Mouse (Mus musculus) cerebellum, adult 2 months (tissue): Measurements from ENCODE around the gene Zfp524. TPM values are rescaled to one million over a fixed set of nuclear protein-coding genes. Genes with fewer than 3 reads are reported as not detected.

Experiments used
- DNase-seq, 2 experiments: peaks; one replicate each; pipeline ENCODE4 v3.0.0; 2021
- H3K27ac ChIP-seq: fragments of 200-500 bp; 2 replicates; pipeline ENCODE4 v1.5.1; 2012; ENCODE audit warnings: low read length, control low read depth, inconsistent platforms; ENCODE audit not compliant: insufficient read depth
- H3K27me3 ChIP-seq: fragments of 200-500 bp; 2 replicates; pipeline ENCODE4 v1.6.1; 2012; ENCODE audit warnings: inconsistent platforms, mild to moderate bottlenecking, low read length, moderate library complexity; ENCODE audit not compliant: control insufficient read depth, insufficient read depth
- H3K4me1 ChIP-seq: fragments of 200-500 bp; 2 replicates; pipeline ENCODE4 v1.6.1; 2011; ENCODE audit warnings: low read length; ENCODE audit not compliant: control insufficient read depth, insufficient read depth
- H3K4me3 ChIP-seq: fragments of 200-500 bp; replicated peaks from 2 replicates; pipeline ENCODE3; 2011; ENCODE audit warnings: mild to moderate bottlenecking, low read depth, low read length, control low read depth; ENCODE audit not compliant: insufficient read depth
- CTCF ChIP-seq: fragments of 200-500 bp; IDR thresholded peaks from 2 replicates; pipeline ENCODE4 v1.5.1; 2011; ENCODE audit warnings: low read depth, mild to moderate bottlenecking, control low read depth, low read length, moderate library complexity, borderline replicate concordance; ENCODE audit not compliant: insufficient read depth
- POLR2A ChIP-seq: fragments of 200-500 bp; IDR thresholded peaks from 2 replicates; pipeline ENCODE4 v1.6.1; 2011; ENCODE audit warnings: low read length, control low read depth, borderline replicate concordance; ENCODE audit not compliant: insufficient read depth
- WGBS: fragments of 180-500 bp; shearing (Covaris S2); methylation state at CpG from one replicate; pipeline ENCODE4 v1.1.7; 2018; 5-methylcytosine and 5-hydroxymethylcytosine counted together
- polyA plus RNA-seq: library from polyadenylated mRNA; depleted of rRNA; stranded (reverse); fragments of >200 nt; gene quantifications from 2 replicates; pipeline ENCODE4 v1.2.3, GENCODE M21; 2012; rRNA removed

Gene Zfp524
- polyA plus RNA-seq = 14.4 and 14.9 TPM in 2 replicates

- Histone ChIP-seq H3K4me3 (peak within 1 kb of the TSS; percentile 93), H3K27ac (peak within 1 kb of the TSS; percentile 95), H3K4me1 (no peaks in the 10 kb centered on the region), H3K27me3 (no peaks in the 10 kb centered on the region)
- under 1% methylated on average over 42 of the region's 42 CpGs for WGBS
- TF ChIP-seq POLR2A (no peak), CTCF (no peak)
- DNase-seq = peak; percentile 96 to 97
These were observed at the start of gene Zfp524, which contains the start of gene Fiz1 for GRCm38 (mm10) chr7:5014251-5015117. Gene Zfp524, plus strand, starts transcription at chr7:5014415. Gene Fiz1, minus strand, starts transcription at chr7:5014697.

- DNase-seq = no peak
- no peaks in the 10 kb centered on the region for H3K27me3 ChIP-seq
- no peak overlapping the region for H3K4me3 ChIP-seq
- H3K4me1 ChIP-seq = no peaks in the 10 kb centered on the region
- TF ChIP-seq POLR2A (no peak), CTCF (no peak)
- H3K27ac ChIP-seq = no peak overlapping the region
- WGBS = 74% methylated on average over 5 of the region's 5 CpGs
These were observed 49.2 kb upstream of the Zfp524 start for GRCm38 (mm10) chr7:4964988-4965387.

GRCm38 (mm10) chr7:4971068-4971467 lies 43.1 kb upstream of the Zfp524 start, which contains the start of gene Sbk3:
Gene Sbk3, minus strand, starts transcription at chr7:4971168.
- no peak within 1 kb of the TSS for H3K27ac ChIP-seq
- no peaks in the 10 kb centered on the region for H3K4me1 ChIP-seq
- no peaks in the 10 kb centered on the region for H3K27me3 ChIP-seq
- 34% methylated on average over 6 of the region's 6 CpGs for WGBS
- H3K4me3 ChIP-seq = no peak within 1 kb of the TSS
- no peak for DNase-seq
- TF ChIP-seq CTCF = no peak
- TF ChIP-seq POLR2A = no peak

- WGBS = 15% methylated on average over 7 of the region's 7 CpGs
- H3K27ac ChIP-seq = no peak overlapping the region
- TF ChIP-seq POLR2A (no peak), CTCF (no peak)
- DNase-seq = no peak
- H3K27me3 ChIP-seq = no peaks in the 10 kb centered on the region
- no peaks in the 10 kb centered on the region for H3K4me1 ChIP-seq
- H3K4me3 ChIP-seq = no peak overlapping the region
These were observed 42.5 kb upstream of the Zfp524 start for GRCm38 (mm10) chr7:4971710-4972109.

- Histone ChIP-seq H3K27ac (no peak overlapping the region), H3K4me3 (no peak overlapping the region), H3K4me1 (no peaks in the 10 kb centered on the region), H3K27me3 (no peaks in the 10 kb centered on the region)
- 69% methylated on average over 18 of the region's 18 CpGs for WGBS
- TF ChIP-seq CTCF (no peak), POLR2A (no peak)
- no peak for DNase-seq
These were observed 41.7 kb upstream of the Zfp524 start for GRCm38 (mm10) chr7:4972321-4973047.

GRCm38 (mm10) chr7:4975455-4975854 lies 38.8 kb upstream of the Zfp524 start:
- Histone ChIP-seq H3K4me3 (no peak overlapping the region), H3K27me3 (no peaks in the 10 kb centered on the region), H3K4me1 (no peaks in the 10 kb centered on the region), H3K27ac (no peak overlapping the region)
- no peak for DNase-seq
- TF ChIP-seq CTCF (no peak), POLR2A (no peak)
- whole genome bisulfite sequencing = 64% methylated on average over 4 of the region's 4 CpGs

GRCm38 (mm10) chr7:4976832-4977231 lies 37.4 kb upstream of the Zfp524 start:
- no peaks in the 10 kb centered on the region for H3K27me3 ChIP-seq
- 93% methylated on average over 7 of the region's 7 CpGs for WGBS
- TF ChIP-seq POLR2A (no peak), CTCF (peak; percentile 8; the same call in 1 of the 2 replicates)
- H3K4me1 ChIP-seq = no peaks in the 10 kb centered on the region
- H3K4me3 ChIP-seq = no peak overlapping the region
- H3K27ac ChIP-seq = no peak overlapping the region
- DNase-seq = no peak

- Histone ChIP-seq H3K27ac (no peak overlapping the region), H3K27me3 (no peaks in the 10 kb centered on the region), H3K4me1 (peaks cover 3% of the 10 kb centered on the region), H3K4me3 (no peak overlapping the region)
- DNase-seq = no peak
- TF ChIP-seq POLR2A = no peak
- TF ChIP-seq CTCF = no peak
- WGBS = 46% methylated on average over 2 of the region's 2 CpGs
These were observed 26.0 kb upstream of the Zfp524 start for GRCm38 (mm10) chr7:4988250-4988649.
